Mouse (Mus musculus) left cerebral cortex, postnatal 36 days (tissue): Measurements from ENCODE around the gene Srsf1. TPM values are rescaled to one million over a fixed set of nuclear protein-coding genes. Genes with fewer than 3 reads are reported as not detected.
"Not testable (repeated sequence)": the region's sequence is repeated elsewhere in the genome, so short reads cannot be mapped to it uniquely, and the experiment has no call there.

Experiments used
- DNase-seq, 2 experiments: peaks; one replicate each; pipeline ENCODE4 v3.0.0; 2021 to 2022; ENCODE audit warnings: low spot score in 2 of 2, mixed read lengths in 1 of 2
- intact Hi-C: fragments of 180-260 bp; cut with DNase I; formaldehyde crosslinking; loops from one replicate; pipeline ENCODE4 v1.15.1; 2025
- total RNA-seq, 2 experiments: library from RNA; stranded (reverse); gene quantifications; 2 replicates each; pipeline ENCODE4 v1.2.3; 2021

Srsf1 gene
- total RNA-seq, 2 experiments from 2014 or later: 153 to 205 TPM

DNA sequence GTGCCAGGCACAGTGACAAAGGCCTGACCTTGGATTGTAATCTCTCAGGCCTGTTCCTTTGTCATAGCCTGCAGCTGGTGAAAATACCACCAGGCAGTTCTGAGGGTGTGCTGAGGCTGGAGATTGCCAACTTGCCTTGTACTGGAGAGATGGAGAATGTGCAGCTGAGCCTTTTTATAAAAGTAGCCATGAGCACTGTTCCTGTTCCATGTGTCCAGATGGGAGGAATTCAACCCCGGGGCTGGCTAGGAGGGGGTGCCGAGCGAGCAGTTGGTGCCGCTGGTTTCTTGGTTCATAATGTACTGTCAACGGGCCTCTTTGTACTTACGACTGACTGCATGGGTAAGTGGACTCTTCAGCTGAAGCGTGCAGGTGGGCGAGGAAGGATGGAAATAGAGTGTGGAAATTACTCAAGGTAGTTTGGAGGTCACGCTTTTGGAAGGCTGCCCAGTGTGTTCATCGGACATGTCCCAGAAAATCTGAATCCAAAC, 10.4 kb upstream of the Srsf1 start:
- DNase-seq: no peak
- intact Hi-C loops: no loop called here

DNA sequence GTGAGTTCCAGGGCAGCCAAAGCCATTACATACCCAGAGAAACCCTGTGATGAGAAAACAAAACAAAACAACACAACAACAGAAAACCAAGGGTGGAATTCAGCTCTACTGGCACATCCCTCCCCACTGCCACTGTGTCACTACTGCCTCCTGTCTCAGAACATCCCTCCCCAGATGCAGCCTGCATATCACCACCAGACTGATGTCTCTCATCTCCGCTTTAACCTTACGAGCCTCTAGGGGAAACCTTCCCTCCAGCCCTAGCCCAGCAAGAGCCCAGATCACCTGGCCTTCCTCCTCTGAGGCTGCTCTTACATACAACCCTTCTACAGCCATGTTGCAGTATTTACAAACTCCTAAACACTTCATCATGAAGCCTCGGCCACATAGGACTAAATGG, 9.8 kb upstream of the Srsf1 start:
- no peak for DNase-seq
- intact Hi-C loops: no loop called here

GRCm38 (mm10) chr11:88039066-88039465, 8.1 kb upstream of the Srsf1 start:
- no peak for DNase-seq
- intact Hi-C loops: no loop called here

- DNase-seq: no peak
- intact Hi-C loops: no loop called here
Measured at GRCm38 (mm10) chr11:88044314-88044713, 2.9 kb upstream of the Srsf1 start.

DNA sequence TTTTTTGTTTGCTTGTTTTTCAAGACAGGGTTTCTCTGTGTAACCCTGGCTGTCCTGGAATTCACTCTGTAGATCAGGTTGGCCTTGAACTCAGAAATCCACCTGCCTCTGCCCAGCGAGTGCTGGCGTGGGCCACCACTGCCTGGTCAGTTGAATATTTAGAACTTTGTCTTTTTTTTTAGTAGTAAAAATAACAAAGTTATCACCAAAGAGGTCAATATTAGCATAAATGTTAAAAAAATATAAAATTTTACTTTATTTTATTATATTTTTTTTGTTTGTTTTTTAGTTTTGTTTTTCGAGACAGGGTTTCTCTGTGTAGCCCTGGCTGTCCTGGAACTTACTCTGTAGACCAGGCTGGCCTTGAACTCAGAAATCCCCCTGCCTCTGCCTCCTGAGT, 2.0 kb upstream of the Srsf1 start:
- intact Hi-C loops, DNase-seq: not testable (repeated sequence)

DNA sequence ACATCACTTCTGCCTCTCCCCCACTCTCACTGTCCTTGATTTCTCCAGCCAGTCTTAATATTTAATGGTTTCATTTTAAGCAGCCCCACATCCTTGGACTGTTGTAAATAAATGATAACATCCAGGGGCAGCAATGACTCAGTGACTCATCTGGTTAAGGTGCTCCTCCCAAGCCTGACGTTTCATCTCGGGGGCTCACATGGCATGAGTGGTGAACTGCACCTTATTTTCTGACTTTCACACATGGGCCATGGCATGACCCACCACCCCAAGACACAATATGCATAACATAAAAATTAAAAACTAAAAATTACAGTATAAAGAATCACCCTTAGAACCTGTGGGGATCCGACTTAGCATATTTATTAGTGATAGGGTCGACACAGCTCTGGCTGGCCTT, 1.3 kb upstream of the Srsf1 start:
- no peak for DNase-seq
- intact Hi-C loops: no loop called here

GRCm38 (mm10) chr11:88046323-88046937, 743 bp upstream of the Srsf1 start:
- intact Hi-C loops: no loop called here
- DNase-seq: no peak

DNA sequence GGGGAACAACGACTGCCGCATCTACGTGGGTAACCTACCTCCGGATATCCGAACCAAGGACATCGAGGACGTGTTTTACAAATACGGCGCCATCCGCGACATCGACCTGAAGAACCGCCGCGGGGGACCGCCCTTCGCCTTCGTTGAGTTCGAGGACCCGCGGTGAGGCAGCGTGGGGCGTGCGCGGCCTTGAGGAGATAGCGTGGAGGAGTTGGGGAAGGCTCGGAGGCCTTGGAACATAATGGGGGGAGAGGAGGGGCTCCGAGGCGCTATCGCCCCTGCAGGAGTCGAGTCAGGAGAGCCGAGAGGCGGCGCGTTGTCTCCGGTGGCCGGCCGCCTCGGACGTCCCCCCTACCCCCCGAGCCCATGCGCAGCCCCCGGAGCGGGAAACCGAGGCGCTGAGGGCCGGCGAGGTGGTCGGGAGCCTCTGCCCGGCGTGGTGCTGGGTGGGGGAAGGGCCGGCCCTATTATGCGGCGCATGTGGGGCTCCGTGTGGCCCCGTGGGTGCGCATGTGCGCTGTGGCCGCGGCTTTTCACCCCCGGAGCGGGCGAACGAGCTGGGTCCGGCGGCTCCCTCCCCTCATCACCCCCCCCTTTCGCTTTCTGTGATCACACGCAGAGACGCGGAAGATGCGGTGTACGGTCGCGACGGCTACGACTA, 828 bp downstream of the Srsf1 start:
- peak; percentile 75 to 81 for DNase-seq
- intact Hi-C loops: loop anchor here (1.0 kb wide), 1 partner anchor 61 kb away; the partner anchor contains the start of gene Dynll2

- intact Hi-C loops: no loop called here
- DNase-seq: no peak
Measured at GRCm38 (mm10) chr11:88048961-88049670, 1.9 kb downstream of the Srsf1 start.

DNA sequence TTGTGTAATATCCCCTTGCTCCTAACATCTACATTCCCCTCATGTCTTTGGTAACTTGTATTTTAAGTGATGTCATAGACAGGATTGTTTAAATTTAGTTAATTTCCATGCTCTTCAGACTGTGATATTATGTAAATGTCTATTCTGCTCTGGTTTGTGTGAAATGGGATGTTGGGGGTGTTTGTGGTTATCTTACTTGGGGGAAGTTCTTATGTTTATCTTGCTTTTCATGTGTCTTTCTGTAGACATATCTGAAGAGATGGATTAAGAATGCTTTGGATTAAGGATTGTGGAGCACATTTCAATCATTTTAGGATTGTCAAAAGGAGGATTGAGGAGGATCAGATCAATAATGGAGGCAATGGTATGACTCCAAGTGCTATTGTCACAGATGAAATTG, 2.6 kb downstream of the Srsf1 start:
- DNase-seq: no peak
- intact Hi-C loops: no loop called here

DNA sequence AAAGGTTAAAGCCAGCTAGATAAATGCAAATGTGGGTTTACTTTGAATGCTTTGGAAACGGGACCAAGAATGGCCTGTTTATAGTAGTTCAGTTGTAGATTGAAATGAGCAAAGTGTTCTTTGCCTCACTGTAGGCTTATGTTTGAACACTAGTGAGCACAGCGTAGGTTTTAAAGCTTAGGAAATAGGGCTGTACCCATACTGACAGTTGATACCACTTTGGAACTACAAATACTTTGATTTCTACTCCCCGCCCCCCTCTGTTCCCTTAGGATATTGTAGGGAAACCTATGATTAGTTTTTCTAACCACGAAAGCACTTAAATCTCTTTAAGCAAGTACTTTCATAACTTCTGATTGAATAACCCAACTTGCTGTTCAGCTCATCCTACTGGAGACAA, 5.5 kb downstream of the Srsf1 start:
- DNase-seq: no peak
- intact Hi-C loops: no loop called here

GRCm38 (mm10) chr11:88053821-88054220, 6.6 kb downstream of the Srsf1 start:
- no peak for DNase-seq
- intact Hi-C loops: no loop called here

GRCm38 (mm10) chr11:88054589-88054988, 7.4 kb downstream of the Srsf1 start:
- intact Hi-C loops: no loop called here
- peak in 1 of 2 experiments; percentile 36 for DNase-seq

DNA sequence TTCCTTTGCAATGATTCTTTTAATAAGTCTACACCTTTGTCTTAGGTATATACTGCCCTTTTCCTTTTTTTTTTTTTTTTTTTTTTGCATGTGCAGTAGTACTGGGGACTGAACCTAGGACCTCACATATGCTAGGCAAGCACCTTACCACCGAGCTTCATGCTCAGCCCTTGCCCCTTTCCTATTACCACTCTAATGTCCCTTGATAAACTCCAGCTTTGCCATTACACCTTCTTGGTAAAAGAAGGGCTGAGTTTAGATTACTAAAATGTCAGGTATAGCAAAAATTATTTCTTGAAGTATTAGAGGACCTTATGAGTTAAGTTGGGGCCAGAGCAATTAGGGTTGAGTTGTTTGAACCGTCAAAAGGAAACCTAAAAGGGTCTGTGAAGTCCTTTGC, 8.6 kb downstream of the Srsf1 start:
- intact Hi-C loops: loop anchor here (2.0 kb wide), 1 partner anchor 141 kb away; no protein-coding TSS in a partner anchor
- no peak for DNase-seq

- DNase-seq: no peak
- intact Hi-C loops: loop anchor here (2.0 kb wide), 1 partner anchor 139 kb away; no protein-coding TSS in a partner anchor
Measured at GRCm38 (mm10) chr11:88057788-88058187, 10.6 kb downstream of the Srsf1 start.

DNA sequence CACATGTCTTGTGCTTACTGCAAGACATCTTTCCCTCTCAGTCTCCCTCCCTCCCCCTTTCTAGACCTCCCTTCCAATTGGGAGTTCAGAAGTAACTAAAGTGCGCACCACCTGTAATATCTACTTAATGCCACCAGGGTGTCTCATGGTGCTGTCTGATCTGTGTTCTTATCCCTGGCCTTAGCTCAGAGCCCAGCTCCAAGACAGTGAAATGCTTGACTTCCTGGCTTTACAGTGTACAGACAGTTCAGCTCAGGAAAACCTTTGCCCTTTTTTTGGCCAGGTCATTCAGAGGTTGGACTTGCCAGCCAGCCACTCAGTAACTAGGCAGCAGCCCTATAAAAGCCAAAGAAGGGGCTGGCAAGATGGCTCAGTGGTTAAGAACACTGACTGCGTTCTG, 12.0 kb downstream of the Srsf1 start:
- intact Hi-C loops: no loop called here
- no peak for DNase-seq

- no peak for DNase-seq
- intact Hi-C loops: loop anchor here (10.0 kb wide), 1 partner anchor 763 kb away; no protein-coding TSS in a partner anchor
Measured at GRCm38 (mm10) chr11:88061892-88062625, 14.9 kb downstream of the Srsf1 start.

DNA sequence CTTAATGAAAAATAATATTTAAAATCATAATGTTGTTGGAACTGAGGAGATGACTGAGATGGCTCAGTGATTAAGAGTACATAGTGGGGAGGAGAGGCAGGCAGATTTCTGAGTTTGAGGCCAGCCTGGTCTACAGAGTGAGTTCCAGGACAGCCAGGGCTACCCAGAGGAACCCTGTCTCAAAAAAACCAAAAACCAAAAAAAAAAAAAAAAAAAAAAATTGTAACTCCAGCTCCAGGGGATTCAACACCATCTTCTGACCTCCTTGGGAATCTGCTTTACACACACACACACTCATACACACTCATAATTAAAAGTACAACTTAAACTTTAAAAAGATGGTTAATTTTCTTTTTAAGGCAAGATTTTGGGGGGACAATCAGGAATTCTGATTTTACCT, 18.6 kb downstream of the Srsf1 start:
- intact Hi-C loops: loop anchor here (5.0 to 10.0 kb wide), 2 partner anchors 122 to 759 kb away; no protein-coding TSS in a partner anchor
- no peak for DNase-seq

DNA sequence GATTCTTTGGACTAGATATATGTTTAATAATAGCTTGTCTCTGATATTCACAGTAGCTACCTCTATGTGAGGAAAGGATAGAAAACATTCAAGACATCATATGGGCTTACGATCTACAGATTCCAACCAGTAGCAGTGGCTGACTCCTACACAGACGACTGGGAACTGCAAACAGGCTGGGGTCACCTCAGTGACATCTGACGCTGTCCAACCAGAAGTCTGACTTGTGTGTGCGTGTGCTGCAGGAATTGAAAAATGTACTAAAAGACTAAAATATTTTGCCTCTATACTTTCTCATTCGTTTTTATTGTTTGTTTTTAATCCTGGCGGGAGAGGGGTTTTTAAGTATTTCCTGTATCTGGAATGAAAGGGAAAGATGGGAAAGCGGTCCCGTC, 20.0 kb downstream of the Srsf1 start:
- intact Hi-C loops: loop anchor here (5.0 to 10.0 kb wide), 2 partner anchors 120 to 758 kb away; no protein-coding TSS in a partner anchor
- no peak for DNase-seq
